Mouse (Mus musculus) myocyte (in vitro differentiated cells): ENCODE data around the gene Spag9. TPM values are rescaled to one million over a fixed set of nuclear protein-coding genes. Genes with fewer than 3 reads are reported as not detected.

Experiments used
- H3K27me3 ChIP-seq: one replicate; pipeline ENCODE4 v1.6.1; 2011; ENCODE audit not compliant: control insufficient read depth, insufficient read depth, insufficient read length
- H3K36me3 ChIP-seq: one replicate; pipeline ENCODE4 v1.6.1; 2011; ENCODE audit not compliant: control insufficient read depth, insufficient read depth
- H3K4me2 ChIP-seq: one replicate; pipeline ENCODE4 v1.6.1; 2011; ENCODE audit warnings: low read depth, control low read depth
- H3K4me3 ChIP-seq: one replicate; pipeline ENCODE4 v1.5.1; 2011; ENCODE audit warnings: mild to moderate bottlenecking, control low read depth, moderate library complexity
- H3K79me2 ChIP-seq: one replicate; pipeline ENCODE4 v1.6.1; 2011; ENCODE audit not compliant: control insufficient read depth, insufficient read depth
- H3ac ChIP-seq: one replicate; pipeline ENCODE4 v1.6.1; 2011; ENCODE audit not compliant: control insufficient read depth, insufficient read length
- CEBPB ChIP-seq: IDR thresholded peaks from 2 replicates; pipeline ENCODE4 v1.6.1; 2011; ENCODE audit warnings: mild to moderate bottlenecking, moderate library complexity; ENCODE audit not compliant: poor library complexity, insufficient read depth, severe bottlenecking
- E2F4 ChIP-seq: IDR thresholded peaks from one replicate; pipeline ENCODE4 v1.6.1; 2011; ENCODE audit warnings: mild to moderate bottlenecking, control low read depth, moderate library complexity; ENCODE audit not compliant: insufficient read depth
- MAX ChIP-seq: IDR thresholded peaks from one replicate; pipeline ENCODE4 v1.6.1; 2011; ENCODE audit warnings: low read depth, mild to moderate bottlenecking, control low read depth
- MYOD1 ChIP-seq, 3 experiments: IDR thresholded peaks; one replicate each; pipeline ENCODE4 v1.6.1; 2011; ENCODE audit warnings: control low read depth in 2 of 3, low read depth in 2 of 3, mild to moderate bottlenecking in 2 of 3, moderate library complexity in 1 of 3; ENCODE audit not compliant: insufficient read length in 2 of 3, control insufficient read depth in 1 of 3
- MYOG ChIP-seq, 3 experiments: IDR thresholded peaks; one replicate each; pipeline ENCODE4 v1.6.1; 2011; ENCODE audit warnings: control low read depth in 2 of 3, low read depth in 2 of 3, mild to moderate bottlenecking in 2 of 3; ENCODE audit not compliant: insufficient read length in 2 of 3, control insufficient read depth in 1 of 3, insufficient read depth in 1 of 3
- POLR2A ChIP-seq: IDR thresholded peaks from one replicate; pipeline ENCODE4 v1.6.1; 2011; ENCODE audit warnings: low read depth, mild to moderate bottlenecking, control low read depth, moderate library complexity; ENCODE audit not compliant: insufficient read length
- POLR2AphosphoS2 ChIP-seq: IDR thresholded peaks from one replicate; pipeline ENCODE4 v1.6.1; 2011; ENCODE audit warnings: low read depth, control low read depth; ENCODE audit not compliant: insufficient read length
- REST ChIP-seq: IDR thresholded peaks from one replicate; pipeline ENCODE4 v1.6.1; 2011; ENCODE audit warnings: mild to moderate bottlenecking, control low read depth, moderate library complexity; ENCODE audit not compliant: insufficient read depth, insufficient read length
- SRF ChIP-seq: IDR thresholded peaks from one replicate; pipeline ENCODE4 v1.6.1; 2011; ENCODE audit warnings: low read depth; ENCODE audit not compliant: control insufficient read depth, insufficient read length
- TCF12 ChIP-seq: IDR thresholded peaks from one replicate; pipeline ENCODE4 v1.6.1; 2011; ENCODE audit warnings: mild to moderate bottlenecking, control low read depth; ENCODE audit not compliant: poor library complexity, insufficient read depth, severe bottlenecking
- TCF3 ChIP-seq: IDR thresholded peaks from one replicate; pipeline ENCODE4 v1.6.1; 2011; ENCODE audit warnings: low read depth, control low read depth; ENCODE audit not compliant: insufficient read length
- USF1 ChIP-seq: IDR thresholded peaks from one replicate; pipeline ENCODE4 v1.6.1; 2011; ENCODE audit warnings: low read depth, mild to moderate bottlenecking, control low read depth, moderate library complexity
- polyA plus RNA-seq: library from polyadenylated mRNA; unstranded; fragments of >200 nt; fragmentation: generic; extraction: Trizol; gene quantifications from one replicate; pipeline ENCODE4 v1.2.1, GENCODE M21; 2012; ENCODE audit warnings: missing spikeins

Gene Spag9
- polyA plus RNA-seq, 1 experiment: 16.9 TPM

DNA sequence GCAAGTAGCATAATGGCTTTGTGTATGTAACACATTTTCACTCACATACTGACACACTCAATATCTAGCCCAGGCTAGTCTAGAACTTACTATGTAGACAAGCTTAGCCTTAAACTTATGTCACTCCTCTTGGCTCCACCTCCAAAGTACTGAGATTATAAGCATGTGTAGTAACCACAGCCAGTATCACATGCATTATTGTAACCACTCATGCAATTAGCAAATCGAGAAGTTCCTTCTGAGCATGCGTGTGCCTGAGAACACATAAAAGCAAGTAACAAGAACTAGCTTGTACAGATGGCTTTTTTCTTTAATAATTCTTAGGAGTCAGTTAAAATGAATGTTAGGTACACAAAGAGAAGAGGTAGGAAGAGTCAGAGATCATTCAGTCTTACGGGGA, 11.3 kb upstream of the Spag9 start:
- Histone ChIP-seq H3K4me2 (no peak overlapping the region), H3K27me3 (no peaks in the 10 kb centered on the region), H3K36me3 (no peaks in the 10 kb centered on the region), H3K79me2 (no peaks in the 10 kb centered on the region), H3ac (no peak overlapping the region), H3K4me3 (no peak overlapping the region)
- no peak for TF ChIP-seq MYOD1 (IDR thresholded peaks at IDR 0.05; ENCODE audit: control insufficient read depth in 1 of 3, insufficient read length in 2 of 3, low read depth in 2 of 3)

DNA sequence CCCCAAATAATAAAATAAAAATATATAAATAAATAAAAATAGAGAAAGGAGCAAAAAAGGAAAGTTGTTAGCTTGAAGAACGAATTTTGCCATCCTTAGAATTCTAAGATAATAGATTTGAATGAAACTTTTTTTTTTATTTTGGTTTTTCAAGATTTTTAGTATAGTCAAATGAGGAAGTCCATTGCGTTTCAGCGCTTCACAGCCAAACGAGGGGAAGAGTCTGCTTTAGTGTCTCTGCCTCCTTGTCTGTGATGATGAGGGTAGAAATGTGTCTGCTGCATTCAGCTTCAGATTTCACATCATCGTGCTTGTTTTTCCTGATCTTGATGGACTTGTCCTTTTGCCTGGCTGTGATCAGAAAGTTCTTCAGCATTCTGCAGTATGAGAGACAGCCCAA, 10.6 kb upstream of the Spag9 start:
- Histone ChIP-seq H3K27me3 (no peaks in the 10 kb centered on the region), H3K36me3 (no peaks in the 10 kb centered on the region), H3K79me2 (no peaks in the 10 kb centered on the region), H3ac (no peak overlapping the region), H3K4me3 (no peak overlapping the region), H3K4me2 (no peak overlapping the region)
- TF ChIP-seq SRF: no peak
- no peak for TF ChIP-seq MYOD1 (IDR thresholded peaks at IDR 0.05; ENCODE audit: control insufficient read depth in 1 of 3, insufficient read length in 2 of 3, low read depth in 2 of 3)
- TF ChIP-seq TCF12: no peak
- no peak for TF ChIP-seq POLR2A
- no peak for TF ChIP-seq MAX
- TF ChIP-seq MYOG (IDR thresholded peaks at IDR 0.05; ENCODE audit: control insufficient read depth in 1 of 3, insufficient read depth in 1 of 3, insufficient read length in 2 of 3, low read depth in 2 of 3): no peak
- no peak for TF ChIP-seq USF1
- no peak for TF ChIP-seq CEBPB
- TF ChIP-seq REST: no peak
- no peak for TF ChIP-seq TCF3

DNA sequence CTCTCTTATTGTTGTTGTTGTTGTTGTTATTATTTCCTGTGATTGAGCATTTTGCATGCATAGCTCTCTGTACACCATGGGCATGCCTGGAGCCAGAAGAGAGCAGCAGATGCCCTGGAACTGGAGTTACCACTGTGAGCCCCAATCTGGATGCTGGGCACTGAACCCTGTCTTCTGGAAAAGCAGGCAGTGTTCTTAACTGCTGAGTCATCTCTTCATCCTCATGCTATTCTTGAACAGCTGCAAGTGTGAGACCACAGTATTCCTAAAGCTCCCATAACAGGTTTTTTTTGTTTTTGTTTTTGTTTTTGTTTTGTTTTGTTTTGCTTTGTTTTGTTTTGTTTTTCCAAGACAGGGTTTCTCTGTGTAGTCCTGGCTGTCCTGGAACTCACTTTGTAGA, 9.6 kb upstream of the Spag9 start:
- no peak overlapping the region for H3K4me3 ChIP-seq
- no peaks in the 10 kb centered on the region for H3K79me2 ChIP-seq
- no peak overlapping the region for H3ac ChIP-seq
- no peak overlapping the region for H3K4me2 ChIP-seq
- TF ChIP-seq REST (no peak), E2F4 (no peak), MYOD1 (IDR thresholded peaks at IDR 0.05; ENCODE audit: control insufficient read depth in 1 of 3, insufficient read length in 2 of 3, low read depth in 2 of 3) (no peak), TCF12 (no peak), TCF3 (no peak), POLR2A (no peak), MYOG (IDR thresholded peaks at IDR 0.05; ENCODE audit: control insufficient read depth in 1 of 3, insufficient read depth in 1 of 3, insufficient read length in 2 of 3, low read depth in 2 of 3) (no peak), MAX (no peak), POLR2AphosphoS2 (no peak), CEBPB (no peak)
- no peaks in the 10 kb centered on the region for H3K36me3 ChIP-seq
- no peaks in the 10 kb centered on the region for H3K27me3 ChIP-seq

DNA sequence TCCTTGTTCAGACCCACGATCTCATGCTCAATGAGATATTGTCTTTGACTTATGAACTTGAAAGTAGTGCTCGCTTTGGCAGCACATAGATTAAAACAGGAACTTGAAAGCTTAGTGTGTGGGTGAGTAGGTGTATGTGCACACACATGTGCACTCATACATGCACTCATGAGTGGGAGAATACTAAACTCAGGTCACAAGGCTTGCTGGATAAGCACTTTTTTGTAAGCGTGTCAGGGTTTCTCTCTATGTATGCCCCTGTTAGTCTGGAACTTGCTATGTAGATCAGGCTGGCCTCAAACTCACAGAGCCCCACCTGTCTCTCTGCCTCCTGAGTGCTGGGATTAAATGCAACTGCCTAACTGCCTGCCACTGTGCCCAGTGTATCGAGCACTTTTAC, 8.9 kb upstream of the Spag9 start:
- Histone ChIP-seq H3ac (no peak overlapping the region), H3K79me2 (no peaks in the 10 kb centered on the region), H3K4me2 (peak overlapping the region; percentile 50), H3K27me3 (no peaks in the 10 kb centered on the region), H3K36me3 (no peaks in the 10 kb centered on the region), H3K4me3 (no peak overlapping the region)
- TF ChIP-seq E2F4 (no peak), CEBPB (no peak), MAX (no peak), POLR2AphosphoS2 (no peak), MYOD1 (IDR thresholded peaks at IDR 0.05; ENCODE audit: control insufficient read depth in 1 of 3, insufficient read length in 2 of 3, low read depth in 2 of 3) (no peak), SRF (no peak), TCF12 (no peak), REST (no peak)

DNA sequence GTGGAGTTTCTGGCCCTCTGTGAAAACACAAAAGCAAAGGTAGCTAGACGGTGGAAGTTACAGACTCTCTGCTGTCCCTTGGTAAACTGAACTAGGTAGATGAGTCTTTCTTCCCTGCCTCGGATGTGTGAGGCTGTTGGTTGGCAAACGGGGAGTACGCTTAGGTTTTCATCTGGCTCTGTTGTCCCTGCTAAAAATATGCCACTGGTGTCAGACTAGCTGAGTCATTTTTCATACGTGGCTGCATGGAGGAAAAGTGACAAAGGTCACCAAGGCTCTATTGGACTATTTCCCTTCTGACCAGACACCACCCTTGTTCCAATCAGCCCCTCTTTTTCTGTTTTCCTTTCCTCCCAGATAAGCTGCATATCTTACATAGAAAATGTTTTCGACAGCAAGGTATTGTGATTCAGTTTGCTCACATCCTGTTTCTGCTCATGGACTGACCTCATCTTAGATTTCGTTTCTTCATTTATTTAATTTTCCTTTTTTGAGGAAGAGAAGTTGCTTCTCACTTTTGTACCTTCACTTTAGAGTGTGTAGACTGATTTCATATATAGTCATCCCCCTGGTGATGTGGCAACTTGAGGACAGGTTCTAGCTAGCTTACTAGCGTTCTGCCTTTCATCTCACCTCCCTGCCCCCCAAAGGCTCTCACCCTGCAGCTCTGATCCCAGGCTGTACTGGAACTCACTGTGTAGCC, 8.1 kb upstream of the Spag9 start:
- Histone ChIP-seq H3K79me2 (no peaks in the 10 kb centered on the region), H3K4me2 (peak overlapping the region; percentile 50), H3ac (no peak overlapping the region), H3K4me3 (no peak overlapping the region), H3K36me3 (no peaks in the 10 kb centered on the region), H3K27me3 (no peaks in the 10 kb centered on the region)
- TF ChIP-seq USF1 (no peak), SRF (no peak), POLR2A (no peak), REST (no peak), POLR2AphosphoS2 (no peak), MAX (no peak)
